Mouse (Mus musculus): ENCODE data around the gene Tmbim1. TPM values are rescaled to one million over a fixed set of nuclear protein-coding genes. Genes with fewer than 3 reads are reported as not detected.
A peak's percentile ranks its signal among the peaks of the same experiment; 100 is the strongest.
"Not testable (repeated sequence)": the region's sequence is repeated elsewhere in the genome, so short reads cannot be mapped to it uniquely, and the experiment has no call there.

The Tmbim1 gene
- polyA plus RNA-seq, 1 experiment from 2014 or later = 46.8 TPM

- H3K27ac ChIP-seq = peak overlapping the region; percentile 84
- no peak overlapping the region for H3K4me3 ChIP-seq (ENCODE audit: inconsistent target)
- H3K79me2 ChIP-seq (ENCODE audit: inconsistent target) = peaks cover 51% of the 10 kb centered on the region
- WGBS (ENCODE audit: missing documents) = 97% methylated on average over 6 of the region's 6 CpGs
- peaks cover 30% of the 10 kb centered on the region for H3K36me3 ChIP-seq (ENCODE audit: inconsistent target)
Observed at GRCm38 (mm10) chr1:74294733-74295455, 10.5 kb downstream of the Tmbim1 start.

- WGBS (ENCODE audit: missing documents) = 95% methylated on average over 2 of the region's 3 CpGs
- Histone ChIP-seq H3K36me3 (ENCODE audit: inconsistent target) (peaks cover 37% of the 10 kb centered on the region), H3K4me3 (ENCODE audit: inconsistent target) (no peak overlapping the region), H3K79me2 (ENCODE audit: inconsistent target) (peaks cover 44% of the 10 kb centered on the region), H3K27ac (no peak overlapping the region)
Observed at GRCm38 (mm10) chr1:74294090-74294643, 11.3 kb downstream of the Tmbim1 start.

- Histone ChIP-seq H3K4me3 (ENCODE audit: inconsistent target) (no peak overlapping the region), H3K36me3 (ENCODE audit: inconsistent target) (peaks cover 44% of the 10 kb centered on the region), H3K27ac (no peak overlapping the region), H3K79me2 (ENCODE audit: inconsistent target) (peaks cover 36% of the 10 kb centered on the region)
- 93% methylated on average over 8 of the region's 8 CpGs for WGBS (ENCODE audit: missing documents)
Observed at GRCm38 (mm10) chr1:74293306-74293960, 12.0 kb downstream of the Tmbim1 start.

- peaks cover 27% of the 10 kb centered on the region for H3K79me2 ChIP-seq (ENCODE audit: inconsistent target)
Observed at GRCm38 (mm10) chr1:74292331-74293020, 12.9 kb downstream of the Tmbim1 start.

GRCm38 (mm10) chr1:74290141-74290540, 15.3 kb downstream of the Tmbim1 start:
- Histone ChIP-seq H3K36me3 (ENCODE audit: inconsistent target) (peaks cover 53% of the 10 kb centered on the region), H3K4me3 (ENCODE audit: inconsistent target) (no peak overlapping the region), H3K79me2 (ENCODE audit: inconsistent target) (peaks cover 13% of the 10 kb centered on the region; the same call in 1 of the 2 replicates), H3K27ac (no peak overlapping the region)
- WGBS (ENCODE audit: missing documents) = 91% methylated on average over 5 of the region's 5 CpGs

More at GRCm38 (mm10) chr1:74292331-74293020, 12.9 kb downstream of the Tmbim1 start:
- 94% methylated on average over 11 of the region's 11 CpGs for WGBS (ENCODE audit: missing documents)
- no peak overlapping the region for H3K4me3 ChIP-seq (ENCODE audit: inconsistent target)
- H3K27ac ChIP-seq = no peak overlapping the region
- peaks cover 53% of the 10 kb centered on the region for H3K36me3 ChIP-seq (ENCODE audit: inconsistent target)

GRCm38 (mm10) chr1:74289740-74290139, 15.7 kb downstream of the Tmbim1 start:
- WGBS (ENCODE audit: missing documents) = 95% methylated on average over 2 of the region's 2 CpGs
- H3K79me2 ChIP-seq (ENCODE audit: inconsistent target) = peaks cover 9% of the 10 kb centered on the region; the same call in 1 of the 2 replicates
- no peak overlapping the region for H3K27ac ChIP-seq
- H3K36me3 ChIP-seq (ENCODE audit: inconsistent target) = peaks cover 53% of the 10 kb centered on the region
- no peak overlapping the region for H3K4me3 ChIP-seq (ENCODE audit: inconsistent target)

- peaks cover 53% of the 10 kb centered on the region for H3K36me3 ChIP-seq (ENCODE audit: inconsistent target)
- 94% methylated on average over 9 of the region's 9 CpGs for WGBS (ENCODE audit: missing documents)
- H3K27ac ChIP-seq = no peak overlapping the region
Observed at GRCm38 (mm10) chr1:74289248-74289647, 16.2 kb downstream of the Tmbim1 start.

GRCm38 (mm10) chr1:74288327-74288726, 17.1 kb downstream of the Tmbim1 start:
- Histone ChIP-seq H3K36me3 (ENCODE audit: inconsistent target) (peaks cover 53% of the 10 kb centered on the region), H3K79me2 (ENCODE audit: inconsistent target) (peaks cover 18% of the 10 kb centered on the region), H3K4me3 (ENCODE audit: inconsistent target) (no peak overlapping the region), H3K27ac (no peak overlapping the region)
- WGBS (ENCODE audit: missing documents) = 87% methylated on average over 4 of the region's 4 CpGs

More at GRCm38 (mm10) chr1:74289248-74289647, 16.2 kb downstream of the Tmbim1 start:
- H3K4me3 ChIP-seq (ENCODE audit: inconsistent target) = no peak overlapping the region
- H3K79me2 ChIP-seq (ENCODE audit: inconsistent target) = peaks cover 9% of the 10 kb centered on the region; the same call in 1 of the 2 replicates

GRCm38 (mm10) chr1:74286869-74287607, 18.4 kb downstream of the Tmbim1 start:
- H3K27ac ChIP-seq; H3K4me3 ChIP-seq (ENCODE audit: inconsistent target): not testable (repeated sequence)
- 67% methylated on average over 13 of the region's 17 CpGs for WGBS (ENCODE audit: missing documents)
- peaks cover 23% of the 10 kb centered on the region for H3K79me2 ChIP-seq (ENCODE audit: inconsistent target)
- peaks cover 52% of the 10 kb centered on the region for H3K36me3 ChIP-seq (ENCODE audit: inconsistent target)

GRCm38 (mm10) chr1:74285212-74286010, 20.0 kb downstream of the Tmbim1 start:
- Histone ChIP-seq H3K79me2 (ENCODE audit: inconsistent target) (peaks cover 28% of the 10 kb centered on the region), H3K4me3 (ENCODE audit: inconsistent target) (peak overlapping the region; percentile 82), H3K36me3 (ENCODE audit: inconsistent target) (peaks cover 55% of the 10 kb centered on the region), H3K27ac (peak overlapping the region; percentile 4; the same call in 1 of the 2 replicates)
- 8% methylated on average over 23 of the region's 23 CpGs for WGBS (ENCODE audit: missing documents)

- Histone ChIP-seq H3K4me3 (ENCODE audit: inconsistent target) (peak within 1 kb of the TSS; percentile 95), H3K36me3 (ENCODE audit: inconsistent target) (peaks cover 56% of the 10 kb centered on the region), H3K79me2 (ENCODE audit: inconsistent target) (peaks cover 28% of the 10 kb centered on the region), H3K27ac (peak within 1 kb of the TSS; percentile 79)
- 0% methylated on average over 54 of the region's 56 CpGs for WGBS (ENCODE audit: missing documents)
Observed at GRCm38 (mm10) chr1:74284543-74285160, 20.8 kb downstream of the Tmbim1 start, which contains the start of the genes Aamp and Pnkd. Gene Aamp (minus strand): TSS chr1:74284738. Gene Pnkd (plus strand): TSS chr1:74284930.

- Histone ChIP-seq H3K4me3 (ENCODE audit: inconsistent target) (peak overlapping the region; percentile 95), H3K27ac (peak overlapping the region; percentile 79), H3K36me3 (ENCODE audit: inconsistent target) (peaks cover 50% of the 10 kb centered on the region), H3K79me2 (ENCODE audit: inconsistent target) (peaks cover 28% of the 10 kb centered on the region)
- WGBS (ENCODE audit: missing documents) = 5% methylated on average over 14 of the region's 15 CpGs
Observed at GRCm38 (mm10) chr1:74283686-74284463, 21.5 kb downstream of the Tmbim1 start.
